Mouse (Mus musculus): Measurements from ENCODE around the gene Spred2. TPM values are rescaled to one million over a fixed set of nuclear protein-coding genes. Genes with fewer than 3 reads are reported as not detected.

The Spred2 gene
- polyA plus RNA-seq, 1 experiment from 2014 or later: 7.6 TPM

DNA sequence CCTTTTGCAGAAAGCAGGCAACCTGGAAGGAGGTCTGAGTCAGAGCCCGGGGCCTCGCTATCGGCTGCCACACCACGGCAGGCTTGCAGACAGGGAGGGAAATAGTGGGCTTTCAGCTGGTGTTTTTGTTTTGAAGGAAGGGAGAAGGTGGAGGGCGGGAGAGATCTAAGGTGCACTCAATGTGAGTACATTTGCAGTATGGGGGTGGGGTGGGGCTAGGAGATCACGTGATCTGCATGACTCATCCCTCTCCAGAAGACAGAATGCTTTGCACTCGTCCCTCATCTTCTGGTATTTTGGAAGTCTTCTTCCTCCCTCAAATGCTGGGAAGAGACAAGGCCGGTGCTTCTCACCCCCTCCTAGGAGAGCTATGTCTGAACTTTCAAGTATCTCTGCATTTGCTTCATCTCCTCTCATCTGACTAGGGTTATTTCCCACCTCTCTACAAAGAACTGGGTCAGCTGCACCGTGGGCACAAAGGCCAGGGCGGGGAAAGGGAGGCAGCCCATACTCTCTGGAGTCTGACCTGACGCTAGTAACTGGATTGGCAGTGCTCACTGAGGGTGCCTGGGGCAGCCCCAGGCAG, 111.3 kb downstream of the Spred2 start:
- no peak overlapping the region for H3K9ac ChIP-seq
- no peaks in the 10 kb centered on the region for H3K36me3 ChIP-seq (ENCODE audit: poor library complexity, severe bottlenecking)
- H3K27me3 ChIP-seq: no peaks in the 10 kb centered on the region
- 62% methylated on average over 11 of the region's 11 CpGs for WGBS
- no peak overlapping the region for H3K27ac ChIP-seq
- H3K4me1 ChIP-seq: peaks cover 5% of the 10 kb centered on the region
- no peak for ATAC-seq
- H3K4me2 ChIP-seq: no peak overlapping the region
- H3K9me3 ChIP-seq (replicated peaks): no peaks in the 10 kb centered on the region
- no peak overlapping the region for H3K4me3 ChIP-seq

DNA sequence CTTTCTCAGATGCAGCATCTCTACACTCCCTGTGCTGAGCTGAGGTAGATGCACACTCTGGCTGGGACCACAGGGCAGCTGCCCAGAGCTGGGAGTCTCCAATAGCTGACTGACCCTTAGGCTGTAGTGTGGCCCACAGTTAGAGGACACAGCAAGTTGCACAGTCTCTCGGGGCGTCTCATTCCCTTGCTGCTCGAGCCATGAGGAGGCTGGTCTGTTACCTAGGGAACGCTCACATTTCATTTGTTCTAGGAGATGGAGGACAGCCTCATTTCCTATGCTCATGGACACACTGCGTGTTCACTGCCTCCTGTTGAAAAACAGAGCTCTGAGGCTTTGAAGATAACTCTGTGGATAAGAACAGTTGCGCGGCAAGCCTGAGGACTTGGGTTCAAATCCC, 111.8 kb downstream of the Spred2 start:
- no peak overlapping the region for H3K27ac ChIP-seq
- no peaks in the 10 kb centered on the region for H3K36me3 ChIP-seq (ENCODE audit: poor library complexity, severe bottlenecking)
- WGBS: 77% methylated on average over 7 of the region's 7 CpGs
- no peak overlapping the region for H3K9ac ChIP-seq
- H3K4me2 ChIP-seq: no peak overlapping the region
- no peak for ATAC-seq
- peaks cover 5% of the 10 kb centered on the region for H3K4me1 ChIP-seq
- H3K9me3 ChIP-seq (replicated peaks): no peaks in the 10 kb centered on the region
- H3K4me3 ChIP-seq: no peak overlapping the region
- H3K27me3 ChIP-seq: no peaks in the 10 kb centered on the region

DNA sequence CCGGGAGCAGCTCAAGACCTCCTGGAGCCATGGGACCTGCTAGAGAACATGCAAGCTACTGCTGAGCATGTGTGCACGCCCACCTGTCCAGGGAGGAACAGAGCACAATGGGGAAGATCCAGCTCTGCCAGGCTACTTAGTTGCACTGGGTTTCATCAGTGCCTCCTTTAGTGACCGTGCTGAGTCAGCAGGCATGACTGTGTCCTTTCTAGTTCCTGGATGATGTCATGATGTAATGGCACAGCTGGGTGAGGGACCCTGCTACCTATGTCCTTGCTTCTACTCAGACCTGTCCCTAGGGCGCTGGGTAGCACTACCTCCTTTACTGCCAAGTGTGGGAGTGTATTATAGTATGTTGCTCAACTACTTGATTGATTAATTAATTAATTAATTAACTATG, 113.6 kb downstream of the Spred2 start:
- no peak for ATAC-seq
- H3K36me3 ChIP-seq (ENCODE audit: poor library complexity, severe bottlenecking): no peaks in the 10 kb centered on the region
- no peak overlapping the region for H3K4me3 ChIP-seq
- WGBS: 86% methylated on average over 4 of the region's 4 CpGs
- H3K9ac ChIP-seq: no peak overlapping the region
- H3K27me3 ChIP-seq: no peaks in the 10 kb centered on the region
- H3K27ac ChIP-seq: no peak overlapping the region
- no peaks in the 10 kb centered on the region for H3K9me3 ChIP-seq (replicated peaks)
- peaks cover 14% of the 10 kb centered on the region for H3K4me1 ChIP-seq
- H3K4me2 ChIP-seq: no peak overlapping the region

DNA sequence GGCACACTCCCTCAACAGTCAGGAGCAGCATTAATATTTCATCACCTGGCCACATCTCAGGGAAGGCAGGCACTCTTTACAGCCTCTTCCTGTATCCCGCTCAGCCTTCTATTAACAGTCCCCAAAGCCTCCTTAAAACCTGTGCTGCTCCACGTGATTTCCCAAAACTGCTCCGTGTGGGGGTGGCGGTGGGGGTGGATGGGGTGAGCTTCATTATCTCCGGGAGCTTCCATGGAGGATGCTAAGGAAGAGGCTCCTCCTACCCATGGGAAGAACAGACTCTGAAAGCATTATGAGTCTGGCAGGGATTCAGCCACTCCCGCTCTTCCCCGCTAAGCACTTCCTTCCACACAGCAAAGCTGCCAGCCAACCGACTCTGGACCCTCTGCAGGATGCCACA, 114.5 kb downstream of the Spred2 start:
- Histone ChIP-seq H3K27ac (no peak overlapping the region), H3K36me3 (ENCODE audit: poor library complexity, severe bottlenecking) (no peaks in the 10 kb centered on the region), H3K4me2 (peak overlapping the region; percentile 32), H3K27me3 (no peaks in the 10 kb centered on the region), H3K4me3 (no peak overlapping the region), H3K9ac (no peak overlapping the region), H3K4me1 (peaks cover 14% of the 10 kb centered on the region), H3K9me3 (replicated peaks) (no peaks in the 10 kb centered on the region)
- 26% methylated on average over 8 of the region's 8 CpGs for WGBS
- ATAC-seq: peak; percentile 82

DNA sequence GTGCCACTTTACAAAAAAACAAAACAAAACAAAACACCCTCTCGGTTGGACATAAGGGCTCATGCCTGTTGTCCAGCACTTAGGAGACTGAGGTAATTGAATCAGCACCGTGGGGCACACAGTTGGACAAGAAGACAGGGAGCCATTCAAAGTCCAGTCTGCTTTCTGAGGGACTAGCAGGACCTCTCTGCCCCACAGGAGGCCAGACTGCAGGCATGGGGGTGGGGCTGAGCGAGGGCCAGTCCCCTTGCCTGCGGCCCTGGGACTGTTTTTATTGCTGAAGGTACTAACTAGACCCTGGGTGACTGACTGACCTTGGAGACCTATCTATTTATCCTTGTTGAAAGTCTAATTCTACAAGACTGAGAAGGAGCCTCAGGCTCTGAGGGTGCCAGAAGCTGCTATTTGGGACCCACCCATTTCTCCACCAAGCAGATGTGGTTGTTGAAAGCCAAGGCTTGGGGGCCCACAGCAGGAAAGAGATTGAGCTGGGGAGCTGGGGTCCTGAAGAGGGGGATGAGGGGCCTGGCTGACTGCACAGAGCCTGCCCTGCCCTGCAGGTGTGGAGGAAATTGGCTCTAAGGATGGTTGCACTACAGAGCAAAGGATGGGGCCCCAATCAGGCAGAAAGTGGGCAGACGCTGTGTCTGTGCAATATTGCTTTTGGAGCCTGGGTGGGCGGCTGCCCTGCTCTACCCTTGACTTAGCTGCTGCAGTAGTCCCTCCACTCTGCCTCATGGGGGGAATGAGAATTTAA, 117.2 kb downstream of the Spred2 start:
- no peak overlapping the region for H3K9ac ChIP-seq
- ATAC-seq: no peak
- H3K4me1 ChIP-seq: peaks cover 14% of the 10 kb centered on the region
- 17% methylated on average over 6 of the region's 6 CpGs for WGBS
- no peaks in the 10 kb centered on the region for H3K27me3 ChIP-seq
- no peak overlapping the region for H3K27ac ChIP-seq
- no peak overlapping the region for H3K4me2 ChIP-seq
- H3K36me3 ChIP-seq (ENCODE audit: poor library complexity, severe bottlenecking): no peaks in the 10 kb centered on the region
- no peaks in the 10 kb centered on the region for H3K9me3 ChIP-seq (replicated peaks)
- H3K4me3 ChIP-seq: no peak overlapping the region

DNA sequence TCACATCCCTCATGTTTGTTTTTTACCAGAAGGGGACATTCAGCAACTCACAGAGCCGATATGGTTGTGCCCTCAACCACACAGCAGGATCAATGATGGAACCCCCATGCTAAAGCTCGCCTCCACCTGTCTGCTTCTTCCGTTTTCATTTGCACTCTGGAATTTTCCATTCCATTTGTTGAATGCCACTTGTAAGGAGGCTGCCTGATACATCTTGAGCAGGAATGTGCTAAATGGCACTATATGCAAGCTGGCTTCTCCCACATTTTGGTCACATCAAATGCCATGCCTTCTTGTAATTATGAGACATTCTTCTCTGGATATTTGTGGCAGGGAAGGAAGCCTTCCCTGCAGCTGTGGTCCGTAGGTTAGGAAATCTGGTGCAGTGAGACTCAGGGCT, 117.9 kb downstream of the Spred2 start:
- no peaks in the 10 kb centered on the region for H3K27me3 ChIP-seq
- H3K4me1 ChIP-seq: peaks cover 14% of the 10 kb centered on the region
- H3K4me2 ChIP-seq: no peak overlapping the region
- no peak overlapping the region for H3K9ac ChIP-seq
- H3K36me3 ChIP-seq (ENCODE audit: poor library complexity, severe bottlenecking): no peaks in the 10 kb centered on the region
- no peak for ATAC-seq
- WGBS: 75% methylated on average over 4 of the region's 4 CpGs
- H3K4me3 ChIP-seq: no peak overlapping the region
- H3K9me3 ChIP-seq (replicated peaks): no peaks in the 10 kb centered on the region
- H3K27ac ChIP-seq: no peak overlapping the region

DNA sequence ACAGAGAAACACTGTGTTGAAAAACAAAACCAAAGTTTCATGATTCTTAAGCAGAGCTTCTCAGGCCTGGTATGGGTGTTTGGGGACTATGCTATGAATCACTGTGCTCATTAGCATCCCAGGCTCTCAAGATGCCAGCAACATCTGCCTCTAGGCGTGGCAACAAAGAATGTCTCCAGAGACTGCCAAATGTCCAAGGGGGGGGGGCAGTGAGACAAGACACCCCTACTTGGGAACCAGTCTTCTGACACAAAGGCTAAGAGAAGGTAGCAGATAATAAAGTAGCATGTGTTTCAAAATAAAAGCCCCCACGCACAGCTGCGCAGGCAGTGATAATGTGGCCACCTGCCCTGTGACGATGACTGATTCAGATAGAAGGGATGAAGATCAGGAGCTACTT, 119.1 kb downstream of the Spred2 start:
- ATAC-seq: no peak
- Histone ChIP-seq H3K27me3 (no peaks in the 10 kb centered on the region), H3K4me2 (no peak overlapping the region)

DNA sequence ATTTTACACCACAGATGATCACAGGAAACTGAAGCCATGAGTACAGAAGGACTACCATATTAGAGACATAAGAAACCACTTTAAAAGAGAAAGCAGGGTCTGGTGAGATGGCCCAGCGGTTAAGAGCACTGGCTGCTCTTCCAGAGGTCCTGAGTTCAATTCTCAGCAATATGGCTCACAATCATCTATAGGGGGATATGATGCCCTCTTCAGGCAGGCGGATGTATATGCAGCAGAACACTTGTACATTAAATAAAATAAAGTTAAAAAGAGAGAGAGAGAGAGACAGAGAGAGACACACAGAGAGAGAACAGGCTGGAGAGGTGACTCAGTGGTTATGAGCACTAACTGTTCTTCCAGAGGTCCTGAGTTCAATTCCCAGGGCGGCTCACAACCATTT, 121.4 kb downstream of the Spred2 start:
- no peak overlapping the region for H3K4me3 ChIP-seq
- no peak for ATAC-seq
- H3K4me1 ChIP-seq: peaks cover 9% of the 10 kb centered on the region
- no peak overlapping the region for H3K4me2 ChIP-seq
- WGBS: 80% methylated on average over 3 of the region's 3 CpGs
- no peaks in the 10 kb centered on the region for H3K27me3 ChIP-seq
- no peak overlapping the region for H3K27ac ChIP-seq
- H3K9ac ChIP-seq: no peak overlapping the region
- H3K9me3 ChIP-seq (replicated peaks): no peaks in the 10 kb centered on the region
- H3K36me3 ChIP-seq (ENCODE audit: poor library complexity, severe bottlenecking): no peaks in the 10 kb centered on the region

More for the DNA sequence above, 119.1 kb downstream of the Spred2 start:
- WGBS: 63% methylated on average over 4 of the region's 4 CpGs
- H3K4me3 ChIP-seq: no peak overlapping the region
- no peak overlapping the region for H3K9ac ChIP-seq
- H3K9me3 ChIP-seq (replicated peaks): no peaks in the 10 kb centered on the region
- no peaks in the 10 kb centered on the region for H3K36me3 ChIP-seq (ENCODE audit: poor library complexity, severe bottlenecking)
- H3K27ac ChIP-seq: no peak overlapping the region
- H3K4me1 ChIP-seq: peaks cover 14% of the 10 kb centered on the region

DNA sequence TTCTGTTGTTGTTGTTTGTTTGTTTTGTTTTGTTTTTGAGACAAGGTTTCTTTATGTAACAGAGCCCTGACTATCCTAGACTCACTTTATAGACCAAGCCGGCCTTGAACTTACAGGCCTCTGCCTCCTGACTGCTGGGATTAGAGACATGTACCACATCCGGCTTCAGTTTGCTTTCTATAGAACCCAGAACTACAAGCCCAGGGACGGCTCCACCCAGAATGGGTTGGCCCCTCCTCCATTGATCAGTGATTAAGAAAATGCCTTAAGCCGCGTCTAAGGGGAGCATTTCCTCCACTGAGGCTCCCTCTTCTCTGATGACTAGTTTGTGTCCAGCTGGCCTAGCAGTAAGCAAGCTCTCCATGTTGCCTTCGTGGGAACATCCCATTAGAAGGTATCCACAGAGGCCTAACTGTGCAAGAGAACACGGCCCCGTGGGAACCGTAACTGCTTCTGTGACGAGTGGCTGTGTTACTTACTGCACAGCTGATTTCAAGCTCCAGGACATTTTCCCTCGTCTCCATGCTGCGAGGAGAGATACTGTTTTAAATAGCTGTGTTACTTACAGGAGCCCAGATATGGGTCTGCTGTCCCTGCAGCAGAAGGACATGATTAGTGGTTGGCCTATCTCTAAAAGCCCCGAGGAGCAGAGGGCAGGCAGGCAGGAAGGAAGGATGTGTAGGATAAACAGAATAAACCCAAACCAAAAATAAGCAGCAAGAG, 128.8 kb downstream of the Spred2 start:
- WGBS: 66% methylated on average over 13 of the region's 13 CpGs
- peaks cover 17% of the 10 kb centered on the region for H3K36me3 ChIP-seq (ENCODE audit: poor library complexity, severe bottlenecking)
- no peak for ATAC-seq

DNA sequence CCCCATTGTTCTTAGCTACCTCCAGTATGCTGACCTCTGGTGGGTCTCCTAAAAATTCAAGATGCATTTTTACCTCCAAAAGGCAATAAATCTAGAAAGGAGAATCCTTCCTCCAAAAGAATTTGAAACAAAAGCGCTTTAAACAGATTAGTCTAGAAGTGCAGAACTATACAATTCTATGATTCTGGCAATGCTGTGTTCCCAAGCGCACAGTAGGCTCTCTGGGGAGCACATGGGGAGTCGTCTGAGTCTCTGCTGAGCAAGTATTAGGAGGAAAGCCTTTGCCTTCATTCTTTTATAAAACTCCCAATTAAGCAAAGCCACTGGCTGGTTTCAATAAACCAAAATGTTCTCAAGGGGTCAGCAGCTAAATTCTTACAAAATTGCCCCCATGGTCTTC, 129.8 kb downstream of the Spred2 start:
- no peaks in the 10 kb centered on the region for H3K9me3 ChIP-seq (replicated peaks)
- H3K9ac ChIP-seq: no peak overlapping the region
- no peaks in the 10 kb centered on the region for H3K4me1 ChIP-seq
- no peak overlapping the region for H3K27ac ChIP-seq
- peaks cover 24% of the 10 kb centered on the region for H3K36me3 ChIP-seq (ENCODE audit: poor library complexity, severe bottlenecking)
- WGBS: 77% methylated on average over 3 of the region's 3 CpGs
- no peak overlapping the region for H3K4me2 ChIP-seq
- no peak for ATAC-seq
- H3K4me3 ChIP-seq: no peak overlapping the region
- no peaks in the 10 kb centered on the region for H3K27me3 ChIP-seq

More for the DNA sequence above, 128.8 kb downstream of the Spred2 start:
- no peak overlapping the region for H3K9ac ChIP-seq
- H3K27me3 ChIP-seq: no peaks in the 10 kb centered on the region
- H3K4me3 ChIP-seq: no peak overlapping the region
- no peaks in the 10 kb centered on the region for H3K4me1 ChIP-seq
- no peak overlapping the region for H3K4me2 ChIP-seq
- no peaks in the 10 kb centered on the region for H3K9me3 ChIP-seq (replicated peaks)
- no peak overlapping the region for H3K27ac ChIP-seq

DNA sequence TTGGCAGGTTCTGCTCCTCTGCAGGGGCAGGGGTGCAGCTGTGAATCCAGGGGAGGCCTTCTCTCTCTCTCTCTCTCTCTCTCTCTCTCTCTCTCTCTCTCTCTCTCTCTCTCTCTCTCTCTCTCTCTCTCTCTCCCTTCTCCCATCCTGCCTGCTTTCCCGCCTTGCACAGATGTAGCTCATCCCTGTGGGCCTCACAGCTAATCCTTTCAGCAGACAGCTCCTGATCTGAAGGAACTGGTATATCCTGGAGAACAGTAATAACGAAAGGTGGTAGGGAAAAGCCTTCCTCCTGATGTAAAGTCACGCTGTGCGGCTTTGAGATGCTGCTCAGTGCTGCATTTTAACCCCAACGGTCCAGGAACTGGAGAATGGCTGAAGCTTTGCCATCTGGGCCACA, 130.4 kb downstream of the Spred2 start:
- no peak overlapping the region for H3K9ac ChIP-seq
- no peak overlapping the region for H3K4me3 ChIP-seq
- H3K4me1 ChIP-seq: no peaks in the 10 kb centered on the region
- H3K27me3 ChIP-seq: no peaks in the 10 kb centered on the region
- H3K27ac ChIP-seq: no peak overlapping the region
- WGBS: 47% methylated on average over 5 of the region's 5 CpGs
- peaks cover 30% of the 10 kb centered on the region for H3K36me3 ChIP-seq (ENCODE audit: poor library complexity, severe bottlenecking)
- no peaks in the 10 kb centered on the region for H3K9me3 ChIP-seq (replicated peaks)
- ATAC-seq: no peak
- H3K4me2 ChIP-seq: no peak overlapping the region

DNA sequence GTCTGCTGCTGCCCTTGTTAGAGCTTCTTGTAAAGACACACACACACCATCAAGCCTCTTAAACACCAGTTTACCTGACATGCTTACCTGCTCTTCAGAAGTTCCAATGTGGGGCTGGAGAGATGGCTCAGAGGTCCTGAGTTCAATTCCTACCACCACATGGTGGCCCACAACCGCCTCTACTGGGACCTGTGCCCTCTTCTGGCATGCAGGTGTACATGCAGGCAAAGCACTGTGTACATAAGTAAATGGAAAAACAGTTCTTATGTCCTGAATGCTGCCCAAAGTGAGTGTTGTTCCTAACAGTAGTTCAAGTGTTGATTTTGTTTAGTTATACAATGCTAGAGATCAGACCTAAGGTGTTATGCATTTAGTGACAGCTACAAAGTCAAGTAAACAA, 132.0 kb downstream of the Spred2 start:
- Histone ChIP-seq H3K4me1 (no peaks in the 10 kb centered on the region), H3K9me3 (replicated peaks) (no peaks in the 10 kb centered on the region), H3K27ac (no peak overlapping the region), H3K4me2 (no peak overlapping the region), H3K4me3 (no peak overlapping the region), H3K36me3 (ENCODE audit: poor library complexity, severe bottlenecking) (peaks cover 43% of the 10 kb centered on the region), H3K9ac (no peak overlapping the region), H3K27me3 (no peaks in the 10 kb centered on the region)
- WGBS: 93% methylated on average over 1 of the region's 1 CpGs
- no peak for ATAC-seq
